Mouse (Mus musculus): ENCODE results near the gene Eva1a.

Gene Eva1a

DNA sequence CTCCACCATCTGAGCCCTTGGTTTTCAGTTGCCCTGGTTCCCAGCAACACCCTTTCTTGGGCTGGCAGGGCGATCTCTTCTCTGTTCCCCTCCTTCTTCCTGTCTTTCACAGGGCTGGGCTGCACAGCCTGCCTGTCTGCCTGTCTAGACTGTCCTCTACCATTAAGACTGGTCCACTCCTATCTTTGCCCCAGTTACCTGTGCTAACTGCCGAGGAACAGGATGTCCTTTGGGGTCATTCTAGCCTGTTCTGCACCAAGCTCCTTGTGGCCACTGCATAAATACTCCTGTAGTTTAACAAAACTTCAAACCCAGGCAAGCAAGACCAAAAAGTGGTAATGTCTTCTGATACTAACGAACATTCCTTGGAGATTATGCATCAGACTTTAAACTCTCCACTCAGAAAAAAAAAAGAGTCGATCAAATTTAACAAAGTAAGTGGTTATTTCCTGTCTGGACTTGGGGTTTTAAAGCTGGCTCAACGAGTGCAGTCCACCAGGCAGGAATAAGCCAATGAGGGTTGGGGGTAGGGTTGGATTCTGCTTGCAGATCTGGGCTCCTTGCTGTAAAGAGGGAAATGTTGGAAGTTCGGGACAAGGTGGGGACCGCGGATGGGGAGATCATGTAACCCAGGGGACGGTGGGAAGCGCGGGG lies at the start of gene Eva1a:
Gene Eva1a (plus strand): TSS at position 210 of the 654 bp plus-strand sequence.
- DNase-seq: no peak

DNA sequence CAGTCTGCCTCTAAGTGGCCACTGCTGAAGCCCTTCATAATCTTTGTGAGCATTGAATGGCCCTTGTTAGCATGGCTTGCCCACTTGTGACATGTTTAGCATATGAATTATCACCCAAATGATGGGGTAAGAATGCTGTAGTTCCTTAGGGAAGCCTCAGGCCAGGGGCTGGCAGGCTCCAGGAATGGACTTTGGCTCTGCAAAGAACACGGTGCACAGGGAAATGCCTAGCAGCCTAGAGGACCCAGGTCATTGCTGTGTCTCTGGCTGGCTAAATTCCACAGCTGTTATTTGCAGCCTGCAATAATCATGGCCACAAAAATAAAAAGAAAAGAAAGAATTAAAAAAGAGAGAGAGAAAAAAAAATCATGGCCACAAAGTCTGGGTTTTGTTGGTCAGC lies 28.5 kb upstream of the Eva1a start:
- DNase-seq: no peak

DNA sequence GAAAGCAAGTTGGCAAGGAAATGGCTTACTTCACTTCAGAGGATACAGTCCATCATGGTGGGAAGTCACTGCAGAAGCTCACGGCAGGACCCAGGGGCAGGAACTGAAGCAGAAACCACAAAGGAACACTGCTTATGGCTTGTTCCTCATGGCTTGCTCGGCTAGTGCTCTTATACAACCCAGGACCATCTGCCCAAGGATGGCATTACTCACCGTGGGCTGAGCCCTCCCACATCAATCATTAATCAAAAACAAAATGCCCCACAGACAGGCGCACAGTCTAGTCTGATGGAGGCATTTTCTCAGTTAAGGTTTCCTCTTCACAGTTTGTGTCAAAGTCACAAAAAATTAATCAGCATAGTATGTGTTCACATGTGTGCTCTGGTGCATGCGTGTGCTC lies 19.8 kb upstream of the Eva1a start:
- no peak for DNase-seq

DNA sequence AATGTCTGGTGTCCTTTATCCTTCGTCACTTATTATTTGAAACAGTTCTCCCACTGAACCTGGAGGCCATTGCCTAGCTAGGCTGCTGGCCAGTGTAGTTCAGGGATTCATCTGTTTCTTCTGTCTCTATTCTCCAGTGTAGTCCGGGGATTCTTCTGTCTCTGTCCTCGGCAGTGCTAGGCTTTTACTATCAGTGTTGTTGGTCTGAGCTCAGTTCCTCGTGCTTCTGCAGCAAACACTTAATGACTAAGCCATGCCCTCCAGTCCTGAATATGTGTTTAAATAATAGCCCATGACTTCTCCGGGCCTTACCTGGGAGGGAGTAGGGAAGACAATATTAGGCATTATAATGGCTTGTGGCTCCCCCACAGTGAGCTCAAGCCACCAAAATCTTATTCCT lies 19.3 kb upstream of the Eva1a start:
- no peak for DNase-seq

DNA sequence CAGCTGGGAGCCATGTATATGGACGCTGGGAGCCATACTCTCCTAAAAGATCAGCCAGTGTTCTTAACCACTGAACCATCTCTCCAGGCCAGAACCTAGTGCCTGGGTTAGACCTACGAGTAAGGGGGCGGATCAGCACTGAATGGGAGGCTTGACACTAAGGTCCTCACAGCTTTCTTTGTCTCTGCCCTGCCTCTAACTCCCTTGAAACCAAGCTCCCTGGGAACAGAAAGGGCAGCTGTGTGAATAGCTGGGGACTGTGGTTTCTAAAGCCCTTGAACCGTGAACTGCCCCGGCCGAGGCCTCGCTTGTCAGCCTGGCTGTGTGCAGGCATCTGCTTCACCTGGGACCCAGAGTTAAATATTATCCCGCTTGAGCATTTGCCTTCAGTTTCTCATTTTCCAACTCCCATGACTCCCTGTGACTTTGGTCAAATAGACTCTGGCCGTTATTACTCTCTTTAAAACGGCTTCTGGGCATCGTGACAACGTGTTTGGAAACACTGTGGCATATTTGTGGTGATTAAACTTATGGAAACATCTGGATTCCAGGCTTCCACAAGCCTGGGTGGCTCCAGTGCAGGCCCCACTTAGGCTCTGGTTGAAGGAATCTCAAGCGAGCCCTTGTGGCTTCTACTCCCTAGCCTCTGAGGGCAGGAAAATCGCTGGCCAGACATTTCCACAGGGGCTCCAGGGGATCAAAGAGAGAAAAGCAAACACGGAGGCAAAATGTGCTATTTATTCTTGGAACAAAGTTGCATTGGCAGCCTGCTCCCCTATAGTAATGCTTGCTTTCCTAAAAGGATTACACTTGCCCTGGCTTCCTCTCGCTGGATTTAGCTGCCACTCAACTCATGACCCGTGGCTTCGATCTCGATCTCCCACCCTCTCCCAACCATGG lies 11.0 kb upstream of the Eva1a start:
- DNase-seq: peak; percentile 75

DNA sequence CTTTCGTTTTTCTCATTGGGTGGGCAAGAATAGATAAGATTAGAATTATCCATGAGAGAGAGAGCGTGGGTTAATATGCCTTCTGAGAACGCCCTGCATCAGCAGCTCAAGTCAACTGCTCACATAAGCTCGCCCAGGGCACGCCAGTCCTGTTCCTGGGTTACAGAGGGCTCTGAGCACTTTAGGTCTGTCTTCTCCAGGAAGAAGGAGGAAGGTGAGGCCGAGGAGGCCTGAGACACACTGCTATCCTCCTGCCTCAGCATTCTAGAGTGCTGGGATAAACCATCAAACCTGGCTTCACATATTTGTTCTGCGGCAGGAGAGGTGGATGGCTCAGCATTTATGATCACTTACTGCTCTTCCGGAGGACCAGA lies 10.3 kb upstream of the Eva1a start:
- DNase-seq: no peak

DNA sequence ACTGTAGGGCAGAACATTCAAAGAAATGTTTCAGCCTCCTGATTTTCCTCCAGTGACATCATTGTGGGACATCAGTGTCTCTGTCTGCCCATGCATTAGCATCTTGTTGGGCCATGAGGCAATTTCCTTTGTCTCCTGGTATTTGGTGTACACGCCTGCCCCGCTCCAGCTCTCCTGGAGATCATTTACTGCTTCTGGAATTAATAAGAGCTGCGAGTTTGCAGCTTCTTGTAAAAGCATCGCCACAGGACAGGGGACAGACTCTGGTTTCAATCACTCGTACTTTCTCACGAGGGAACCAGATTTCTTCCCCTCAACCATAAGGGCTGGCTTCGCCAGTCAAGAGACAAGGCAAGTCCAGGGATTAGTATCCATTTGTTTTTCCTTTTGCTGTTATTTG lies 3.6 kb upstream of the Eva1a start:
- no peak for DNase-seq

DNA sequence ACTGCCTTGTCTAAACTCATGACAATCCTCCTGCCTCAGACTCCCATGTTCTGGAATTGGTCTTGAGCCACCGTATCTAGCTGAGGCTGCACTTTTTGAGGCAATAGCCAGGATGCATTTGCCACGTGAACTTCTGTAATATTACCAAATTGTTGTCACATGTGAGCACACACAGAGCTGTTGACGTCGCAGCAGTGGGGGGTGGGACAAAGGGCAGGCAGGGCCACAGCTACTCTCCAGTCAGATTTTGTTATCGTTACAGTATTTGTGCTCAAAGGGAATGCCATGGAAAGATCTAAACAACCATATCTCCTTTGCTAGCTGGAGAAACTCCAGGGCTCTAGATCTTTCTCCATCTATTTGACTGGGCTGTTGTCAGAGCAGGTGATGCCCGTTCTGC lies 1.6 kb upstream of the Eva1a start:
- DNase-seq: no peak

DNA sequence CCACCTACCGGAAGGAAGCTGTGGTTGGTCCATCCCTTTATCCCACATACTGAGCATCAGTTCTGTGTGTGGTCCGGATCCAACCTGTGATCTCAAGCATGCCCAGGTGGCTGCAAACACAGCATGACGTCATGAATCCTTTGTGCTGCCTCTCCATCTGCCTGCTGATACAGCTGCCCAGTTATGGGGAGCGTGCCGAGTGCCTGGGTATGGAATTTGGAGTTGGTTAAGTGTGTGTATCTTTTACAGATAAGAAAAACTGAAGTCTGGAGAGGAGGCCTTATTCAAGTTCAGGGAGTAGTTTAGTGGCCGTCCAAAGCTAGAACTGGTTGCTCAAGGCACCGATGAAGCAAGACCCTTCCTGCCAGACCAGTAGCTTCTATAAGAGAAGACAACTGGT lies 875 bp upstream of the Eva1a start:
- peak; percentile 60 for DNase-seq

DNA sequence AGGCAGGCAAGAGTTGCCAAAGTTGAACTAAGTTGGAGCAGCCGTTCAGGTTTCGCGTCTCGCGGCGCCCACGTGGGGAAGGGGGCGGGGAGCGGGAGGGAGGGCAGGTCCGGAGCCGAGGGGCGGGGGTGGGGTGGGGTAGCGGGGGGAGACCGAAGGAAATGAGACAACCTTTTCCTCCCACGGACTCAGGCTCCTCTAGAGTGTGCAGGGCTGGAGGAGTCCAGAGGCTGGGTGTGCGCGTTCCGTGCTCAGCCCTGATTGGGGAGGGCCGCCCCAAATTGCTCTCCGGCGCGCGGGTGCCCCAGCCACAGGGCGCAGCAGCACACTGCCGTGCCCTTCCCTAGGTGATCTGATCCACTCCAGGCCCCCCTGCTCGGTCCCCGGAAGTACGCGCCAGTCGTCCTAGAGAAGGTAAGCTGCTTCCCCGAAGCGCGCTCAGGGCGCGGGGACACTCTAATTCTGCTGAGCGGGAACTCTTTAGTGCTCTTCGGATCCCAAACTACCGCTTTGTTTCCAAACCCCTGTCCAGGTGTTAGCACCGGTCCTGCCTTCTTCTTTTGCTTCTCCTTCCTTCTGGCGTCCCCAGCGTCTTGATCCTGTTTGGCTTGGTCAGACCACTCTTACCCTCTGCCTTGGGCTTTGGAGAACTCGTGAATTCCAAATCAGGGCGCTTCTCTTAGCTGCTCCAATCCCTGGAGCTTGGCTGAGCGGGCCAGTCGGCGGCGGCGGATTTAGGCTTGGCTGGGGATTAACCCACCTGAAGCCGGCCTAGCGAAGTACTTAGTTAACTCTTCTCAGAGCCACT lies 849 bp downstream of the Eva1a start:
- DNase-seq: peak; percentile 44

DNA sequence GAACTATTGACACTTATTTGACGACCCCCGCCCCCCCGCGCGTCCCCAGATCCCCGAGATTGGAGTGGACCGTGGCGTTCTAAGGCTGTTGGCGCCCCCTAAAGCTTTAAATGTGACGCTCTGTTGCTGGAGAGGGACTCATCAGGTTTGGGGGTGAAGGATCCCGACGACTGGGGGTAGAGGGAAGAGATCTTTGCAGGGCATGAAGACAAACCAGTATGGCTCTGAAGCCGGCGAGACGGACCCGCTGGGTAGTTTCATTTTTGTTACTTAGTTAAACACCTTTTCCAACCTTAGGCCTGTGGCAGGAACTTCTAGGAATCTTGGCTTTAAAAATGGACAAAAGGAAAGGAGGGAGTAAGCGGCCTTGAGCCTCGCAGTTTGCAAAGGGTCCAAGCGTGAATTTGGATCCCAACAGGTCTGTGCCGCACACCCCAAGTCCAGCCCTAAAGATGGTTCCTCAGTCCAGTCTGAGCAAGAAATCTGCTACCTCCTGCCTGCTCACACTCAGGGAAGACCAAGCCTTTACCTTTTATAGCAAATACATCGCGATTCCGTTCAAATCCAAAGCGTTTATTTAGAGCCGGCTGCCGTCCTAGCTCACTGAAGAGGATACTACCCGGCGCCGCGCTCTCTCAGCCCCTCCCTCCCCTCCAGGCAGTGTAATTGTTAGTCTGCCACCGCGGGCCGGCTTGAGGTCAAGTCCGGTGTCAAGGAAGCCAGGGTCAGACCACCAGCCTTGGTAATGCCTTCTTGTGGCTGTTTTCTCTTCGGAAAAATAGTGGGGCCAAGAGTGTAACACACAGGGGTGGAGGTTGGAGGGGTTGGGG lies 1.7 kb downstream of the Eva1a start:
- DNase-seq: peak; percentile 59

DNA sequence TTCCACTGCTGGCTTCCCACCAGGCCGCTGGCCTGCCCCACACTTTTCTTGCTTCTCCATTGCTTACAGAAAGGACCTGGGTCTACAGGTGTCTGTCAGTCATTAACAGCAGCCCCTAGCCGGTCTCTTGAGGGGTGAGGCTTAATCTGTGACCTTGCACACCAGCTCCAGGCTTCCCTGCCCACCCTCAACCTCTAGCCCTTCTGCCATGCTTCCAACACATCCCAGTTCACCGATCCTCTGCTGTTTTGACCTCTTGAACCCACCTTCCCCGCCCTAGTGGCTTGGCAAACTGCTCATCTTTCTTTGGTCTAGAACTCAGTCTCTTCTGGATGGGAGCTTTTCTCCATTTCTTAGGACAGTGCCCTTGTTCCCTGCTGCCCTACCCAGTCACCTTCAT lies 2.8 kb downstream of the Eva1a start:
- DNase-seq: no peak

DNA sequence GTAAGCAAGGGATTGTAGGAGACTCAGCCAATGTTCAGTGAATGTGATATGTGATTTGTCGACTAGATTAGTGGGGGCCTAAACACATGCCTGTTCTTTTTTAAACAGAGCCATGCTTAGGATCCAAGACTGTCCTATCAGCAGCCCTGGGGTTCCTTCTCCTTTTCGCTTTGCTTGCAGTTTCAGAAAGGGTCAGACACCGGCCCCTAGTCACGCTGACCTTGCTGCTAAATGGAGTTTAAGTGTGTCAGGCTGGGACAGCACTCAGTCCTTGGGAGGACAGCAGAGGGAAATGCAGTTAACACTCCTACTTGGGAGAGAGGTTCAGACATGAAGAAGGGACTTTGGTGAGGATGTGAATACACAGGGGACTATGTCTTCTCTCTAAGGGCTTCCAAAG lies 3.7 kb downstream of the Eva1a start:
- DNase-seq: no peak

DNA sequence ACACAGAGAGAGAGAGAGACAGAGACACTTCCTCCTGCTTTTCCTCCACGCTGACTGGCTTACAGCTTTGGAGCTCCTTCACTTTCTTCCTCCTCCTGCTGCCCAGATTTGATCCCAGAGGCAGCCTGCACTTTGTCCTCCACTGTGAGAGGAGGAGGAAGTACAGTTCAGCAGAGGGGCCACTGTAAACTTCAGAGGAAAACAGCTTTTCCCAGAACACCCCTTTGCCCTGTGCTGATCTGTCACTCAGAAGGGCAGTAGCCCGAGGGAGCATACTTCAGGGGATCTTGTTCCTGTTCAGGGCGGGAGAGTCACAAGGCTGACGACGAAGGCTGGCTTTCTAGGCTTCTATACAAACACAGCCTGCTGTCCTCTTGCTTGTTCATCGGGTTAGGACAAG lies 7.1 kb downstream of the Eva1a start:
- no peak for DNase-seq

DNA sequence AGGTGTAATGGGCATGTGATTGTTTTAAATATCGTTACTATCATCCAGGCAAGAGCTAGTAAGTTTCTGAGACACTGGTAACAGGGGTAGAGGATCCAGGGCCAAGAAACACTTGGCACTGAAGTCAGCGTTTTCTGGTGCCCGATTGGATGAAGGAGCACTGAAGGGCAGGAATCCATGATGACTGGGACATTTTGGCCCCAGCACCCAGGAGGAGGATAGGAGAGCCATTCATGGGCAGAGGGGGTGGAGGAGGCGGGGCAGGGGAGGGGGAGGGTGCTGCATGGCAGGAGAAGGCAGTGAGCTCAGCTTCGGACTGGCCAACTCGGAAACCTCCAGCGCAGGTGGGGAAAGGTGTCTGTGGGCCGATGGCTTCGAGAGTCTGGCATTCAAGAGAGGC lies 9.4 kb downstream of the Eva1a start:
- no peak for DNase-seq

DNA sequence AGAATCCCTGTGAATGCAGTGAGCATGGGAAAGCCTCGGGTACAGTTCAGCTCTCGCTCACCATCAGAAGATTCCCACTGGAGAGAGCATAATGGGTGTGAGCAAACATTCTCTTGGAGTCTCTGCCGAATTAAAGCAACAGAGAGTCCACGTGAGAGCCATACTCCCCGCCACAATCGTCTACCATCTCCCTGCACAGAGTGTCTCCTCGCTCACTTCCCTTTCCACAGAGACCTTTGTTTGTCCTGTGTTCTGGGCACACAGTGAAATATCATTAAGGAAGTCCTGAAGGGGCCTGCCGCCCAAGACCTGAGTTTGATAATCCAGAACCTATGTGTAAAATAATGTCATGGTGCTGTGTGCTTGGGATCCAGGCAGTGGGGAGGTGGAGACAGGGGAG lies 10.7 kb downstream of the Eva1a start:
- DNase-seq: no peak

DNA sequence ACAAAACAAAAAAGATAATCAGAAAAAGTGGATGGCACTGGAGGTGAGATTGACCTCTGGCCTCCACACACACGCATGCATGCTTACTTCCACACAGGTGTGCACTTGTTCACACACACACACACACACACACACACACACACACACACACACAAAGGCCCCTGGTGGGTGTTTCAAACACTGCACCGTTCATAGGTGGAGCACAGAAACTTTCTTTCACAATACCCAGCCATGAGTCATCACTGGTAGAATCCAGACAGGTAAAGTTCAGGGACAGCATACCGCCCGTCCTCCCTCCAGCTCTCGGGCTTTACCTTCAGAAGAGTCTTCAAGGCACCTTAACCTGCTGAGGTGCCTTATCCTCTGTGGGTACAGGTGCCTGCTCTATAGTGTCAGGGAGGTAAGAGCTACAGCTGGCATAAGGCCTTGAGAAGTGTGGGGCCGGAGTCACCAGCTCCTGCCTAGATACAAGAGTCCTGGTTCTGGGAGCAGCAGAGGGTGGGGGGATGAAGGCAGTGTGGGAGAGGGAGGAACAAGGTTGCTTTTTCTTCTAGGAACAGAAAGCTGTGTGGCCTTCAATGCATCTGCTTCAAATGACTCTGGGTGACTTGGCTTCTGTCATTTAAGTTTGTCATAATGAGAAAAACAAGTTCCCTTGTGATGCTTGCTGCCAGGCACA lies 11.3 kb downstream of the Eva1a start:
- peak; percentile 51 for DNase-seq

DNA sequence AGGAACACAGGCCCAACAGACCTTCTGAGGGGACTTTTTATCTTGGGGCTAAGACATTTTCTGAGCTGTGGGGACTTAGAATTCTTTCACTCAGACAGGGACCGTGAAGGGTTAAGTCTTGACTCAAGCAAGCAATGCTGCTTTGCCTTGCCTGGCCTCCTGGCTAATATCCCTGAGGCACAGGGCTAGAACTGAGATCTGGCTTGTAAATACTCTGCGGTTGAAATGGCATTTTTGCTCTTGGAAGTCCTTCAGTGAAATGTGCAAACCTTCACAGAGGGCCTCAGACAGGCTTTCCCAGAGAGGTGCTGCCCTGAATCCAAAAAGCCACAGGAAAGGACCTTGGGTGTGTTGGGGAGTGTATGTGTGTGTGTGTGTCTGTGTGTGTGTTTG lies 11.9 kb downstream of the Eva1a start:
- DNase-seq: peak; percentile 44

DNA sequence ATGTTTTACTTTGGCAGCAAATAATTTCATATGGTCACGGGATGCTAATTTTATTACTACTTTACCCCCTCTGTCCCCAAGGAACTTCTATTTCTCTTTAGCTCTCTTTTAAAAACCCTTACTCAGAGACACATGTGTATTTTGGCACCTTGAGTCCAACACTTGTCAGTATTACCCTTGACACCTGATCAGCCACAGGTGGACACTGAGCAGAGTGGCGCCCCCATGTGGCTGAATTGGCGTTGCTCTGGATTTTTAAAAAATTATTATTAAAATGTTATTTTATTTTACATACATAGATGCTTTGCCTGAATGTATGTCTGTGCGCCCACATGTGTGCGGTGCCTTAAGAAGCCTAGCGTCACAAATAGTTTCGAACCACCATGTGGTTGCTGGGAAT lies 14.0 kb downstream of the Eva1a start:
- peak; percentile 58 for DNase-seq

DNA sequence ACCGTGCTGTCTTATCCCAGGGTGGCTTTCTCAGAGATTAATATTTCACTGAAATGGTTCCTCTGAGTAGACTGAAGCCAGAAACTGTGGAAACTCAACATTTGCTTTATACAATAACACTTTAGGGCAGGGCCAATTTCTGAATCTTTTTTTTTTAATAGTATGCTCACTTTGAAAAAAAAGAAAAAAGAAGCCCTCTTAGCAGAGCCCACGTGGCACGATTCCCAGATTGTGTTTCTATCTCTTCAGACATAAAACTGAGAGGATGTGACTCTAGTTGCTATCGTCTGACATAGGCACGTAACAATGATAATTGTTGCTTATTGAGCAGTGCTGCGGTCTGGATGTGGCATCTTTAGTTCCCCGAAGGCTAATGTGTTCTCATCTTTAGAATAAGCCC lies 19.1 kb downstream of the Eva1a start:
- DNase-seq: no peak

DNA sequence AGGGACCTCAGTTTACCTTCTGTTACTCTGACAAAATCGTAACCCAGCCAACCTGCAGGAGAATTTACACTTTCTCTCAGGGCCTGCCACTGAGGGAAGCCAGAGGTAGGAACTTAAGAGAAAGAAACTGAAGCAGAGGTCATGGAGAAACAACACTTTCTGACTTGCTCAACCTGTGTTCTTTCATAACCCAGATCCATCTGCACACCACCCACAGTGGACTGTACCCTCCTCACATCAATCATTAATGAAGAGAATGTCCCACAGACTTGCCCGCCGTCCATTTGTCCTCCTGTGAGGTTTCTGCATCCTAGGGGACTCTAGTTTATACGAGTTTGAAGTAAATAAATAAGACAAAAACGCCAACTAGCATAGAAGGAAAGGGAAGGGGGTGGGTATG lies 24.4 kb downstream of the Eva1a start:
- no peak for DNase-seq

DNA sequence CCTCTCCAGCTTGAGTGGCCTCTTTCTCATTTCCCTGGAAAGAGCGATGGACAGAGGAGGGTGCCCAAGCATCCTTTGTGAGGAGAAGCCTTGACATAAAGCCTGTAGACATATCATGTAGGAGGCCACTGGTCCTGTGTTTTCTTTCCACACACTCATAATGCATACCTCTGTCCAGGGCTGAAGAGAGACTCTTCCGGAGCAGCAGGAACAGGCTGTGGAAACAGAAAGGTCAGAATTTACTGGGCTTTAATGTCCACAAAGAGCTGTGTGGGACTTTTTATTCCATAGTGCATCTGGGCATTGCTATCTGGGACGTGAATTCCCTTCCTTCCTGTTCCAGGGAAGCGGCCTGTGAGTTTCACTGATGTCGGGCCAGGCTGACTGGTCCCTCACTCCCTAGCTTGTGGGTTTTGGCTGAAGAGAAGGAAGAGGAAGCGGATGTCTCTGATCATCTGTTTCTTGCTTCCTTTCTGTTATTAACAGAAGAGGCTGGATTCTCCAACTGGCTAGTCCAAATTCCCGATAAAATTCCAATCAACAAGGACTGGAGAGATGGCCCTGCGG lies 25.8 kb downstream of the Eva1a start:
- no peak for DNase-seq
